Mouse (Mus musculus): Measurements from ENCODE around the gene Tenm4. TPM values are rescaled to one million over a fixed set of nuclear protein-coding genes. Genes with fewer than 3 reads are reported as not detected.

The Tenm4 gene
- polyA plus RNA-seq, 1 experiment from 2014 or later = 14.3 TPM

DNA sequence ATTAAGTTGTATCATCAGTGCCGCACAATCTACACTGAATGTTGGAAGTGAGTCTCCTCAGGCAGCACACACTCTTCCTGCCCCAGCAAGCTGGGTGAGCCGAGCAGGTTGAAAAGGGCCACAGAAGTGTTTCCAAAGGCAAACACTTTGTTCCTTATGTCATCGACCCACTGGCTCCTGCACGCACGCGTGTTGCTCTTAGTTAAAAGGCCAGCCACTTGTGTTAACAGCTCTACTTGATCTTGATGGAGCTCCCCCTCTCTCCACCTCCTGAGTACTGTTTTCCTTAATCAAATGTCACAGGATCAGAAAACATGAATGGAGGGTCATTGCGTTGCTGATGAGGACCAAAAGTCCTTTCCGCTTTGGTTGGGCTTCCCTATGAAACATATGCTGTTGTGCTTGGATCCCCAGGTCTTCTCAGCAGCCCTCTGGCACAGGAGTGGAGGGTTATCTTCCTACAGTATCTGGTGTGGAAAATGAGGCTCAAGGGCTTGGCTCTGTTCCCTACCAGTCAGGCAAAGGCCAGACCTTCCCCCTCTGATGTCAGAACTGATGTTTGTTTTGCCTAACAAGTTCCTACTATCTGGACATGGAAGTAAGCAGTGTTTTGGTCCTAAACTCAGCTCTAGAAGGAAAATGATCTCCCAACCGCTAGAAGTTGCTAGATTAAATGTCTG lies 250.0 kb downstream of the Tenm4 start:
- WGBS = 81% methylated on average over 9 of the region's 9 CpGs
- Histone ChIP-seq H3K9ac (ENCODE audit: low read depth, low read length) (no peak overlapping the region), H3K4me1 (ENCODE audit: control insufficient read depth, insufficient read depth, low read length) (peaks cover 7% of the 10 kb centered on the region; the same call in 1 of the 2 replicates)

DNA sequence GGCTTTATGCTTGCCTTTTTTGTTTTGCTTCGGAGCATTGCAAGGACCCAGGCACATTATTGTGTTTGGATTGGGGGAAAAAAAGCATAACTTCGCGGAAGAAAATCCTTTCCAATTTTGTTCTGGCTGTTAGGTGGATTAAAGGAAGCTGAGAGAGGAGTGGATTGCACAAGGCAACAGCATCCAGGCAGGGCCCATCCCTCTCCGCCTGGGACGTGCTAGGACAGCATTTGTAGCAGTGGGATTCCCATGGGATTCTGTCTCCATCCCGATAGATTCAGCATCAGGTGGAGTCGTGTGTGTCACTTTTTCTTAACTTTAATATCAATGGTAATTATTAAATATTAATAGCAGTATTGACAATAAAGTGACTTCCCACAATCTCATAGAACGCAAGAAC lies 255.9 kb downstream of the Tenm4 start:
- H3K27me3 ChIP-seq (replicated peaks; ENCODE audit: control insufficient read depth, insufficient read depth, low read length) = no peaks in the 10 kb centered on the region
- no peaks in the 10 kb centered on the region for H3K9me3 ChIP-seq (ENCODE audit: control insufficient read depth, low read length)
- no peak overlapping the region for H3K9ac ChIP-seq (ENCODE audit: low read depth, low read length)
- H3K36me3 ChIP-seq (ENCODE audit: control insufficient read depth, insufficient read depth, low read length) = no peaks in the 10 kb centered on the region
- no peaks in the 10 kb centered on the region for H3K4me1 ChIP-seq (ENCODE audit: control insufficient read depth, insufficient read depth, low read length)
- no peak overlapping the region for H3K27ac ChIP-seq (ENCODE audit: low read length)
- ATAC-seq = no peak
- no peak overlapping the region for H3K4me2 ChIP-seq (ENCODE audit: low read depth, low read length)
- 79% methylated on average over 8 of the region's 8 CpGs for WGBS
- H3K4me3 ChIP-seq (ENCODE audit: low read length) = no peak overlapping the region

More for the DNA sequence above, 250.0 kb downstream of the Tenm4 start:
- H3K4me2 ChIP-seq (ENCODE audit: low read depth, low read length) = no peak overlapping the region
- ATAC-seq = no peak
- no peaks in the 10 kb centered on the region for H3K27me3 ChIP-seq (replicated peaks; ENCODE audit: control insufficient read depth, insufficient read depth, low read length)
- H3K9me3 ChIP-seq (ENCODE audit: control insufficient read depth, low read length) = no peaks in the 10 kb centered on the region
- H3K36me3 ChIP-seq (ENCODE audit: control insufficient read depth, insufficient read depth, low read length) = no peaks in the 10 kb centered on the region
- no peak overlapping the region for H3K27ac ChIP-seq (ENCODE audit: low read length)
- no peak overlapping the region for H3K4me3 ChIP-seq (ENCODE audit: low read length)

DNA sequence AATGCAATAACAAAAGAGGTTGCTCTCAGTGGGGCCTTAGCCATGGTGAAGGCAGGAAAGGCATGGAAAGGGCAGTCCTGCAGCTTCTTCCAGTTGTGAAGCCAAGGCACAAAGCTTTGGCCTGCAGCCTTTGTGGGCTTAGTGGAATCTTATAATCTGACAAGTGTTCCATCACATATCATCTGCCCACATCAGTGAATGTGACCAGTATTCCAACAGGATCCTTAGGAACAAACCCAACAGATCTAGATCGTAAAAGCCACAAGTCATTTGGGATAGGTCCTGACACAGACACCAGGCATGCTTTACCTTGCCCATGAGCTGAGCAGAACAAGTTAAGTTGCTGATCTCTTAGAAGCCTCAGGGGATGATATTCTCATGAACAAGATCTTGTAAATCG lies 262.3 kb downstream of the Tenm4 start:
- Histone ChIP-seq H3K9ac (ENCODE audit: low read depth, low read length) (no peak overlapping the region), H3K36me3 (ENCODE audit: control insufficient read depth, insufficient read depth, low read length) (no peaks in the 10 kb centered on the region), H3K4me3 (ENCODE audit: low read length) (no peak overlapping the region), H3K9me3 (ENCODE audit: control insufficient read depth, low read length) (no peaks in the 10 kb centered on the region), H3K27me3 (replicated peaks; ENCODE audit: control insufficient read depth, insufficient read depth, low read length) (no peaks in the 10 kb centered on the region), H3K4me1 (ENCODE audit: control insufficient read depth, insufficient read depth, low read length) (no peaks in the 10 kb centered on the region), H3K27ac (ENCODE audit: low read length) (no peak overlapping the region), H3K4me2 (ENCODE audit: low read depth, low read length) (no peak overlapping the region)
- 91% methylated on average over 2 of the region's 2 CpGs for WGBS
- no peak for ATAC-seq

DNA sequence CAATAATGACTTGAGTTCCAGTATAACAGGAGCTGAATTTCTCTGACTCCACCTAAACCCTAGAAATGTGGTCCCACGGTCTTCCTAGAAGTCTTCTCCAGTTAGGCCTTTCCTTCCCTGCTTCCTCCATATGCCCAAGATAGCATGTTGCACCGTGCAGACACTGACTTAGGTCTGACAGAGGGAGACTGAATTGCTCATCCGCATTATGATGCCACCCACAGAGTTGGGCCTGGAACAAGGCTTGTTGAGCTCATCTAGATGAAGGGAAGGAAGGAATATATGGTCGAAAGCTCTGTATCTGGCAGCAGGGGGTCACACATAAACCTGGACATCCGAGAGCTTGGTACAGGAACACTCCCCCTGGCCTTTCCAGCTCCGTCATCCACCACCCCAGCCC lies 267.3 kb downstream of the Tenm4 start:
- Histone ChIP-seq H3K4me3 (ENCODE audit: low read length) (no peak overlapping the region), H3K4me2 (ENCODE audit: low read depth, low read length) (no peak overlapping the region), H3K4me1 (ENCODE audit: control insufficient read depth, insufficient read depth, low read length) (no peaks in the 10 kb centered on the region), H3K36me3 (ENCODE audit: control insufficient read depth, insufficient read depth, low read length) (no peaks in the 10 kb centered on the region), H3K9me3 (ENCODE audit: control insufficient read depth, low read length) (no peaks in the 10 kb centered on the region), H3K27ac (ENCODE audit: low read length) (no peak overlapping the region), H3K9ac (ENCODE audit: low read depth, low read length) (no peak overlapping the region), H3K27me3 (replicated peaks; ENCODE audit: control insufficient read depth, insufficient read depth, low read length) (no peaks in the 10 kb centered on the region)
- ATAC-seq = no peak
- 77% methylated on average over 6 of the region's 6 CpGs for WGBS

DNA sequence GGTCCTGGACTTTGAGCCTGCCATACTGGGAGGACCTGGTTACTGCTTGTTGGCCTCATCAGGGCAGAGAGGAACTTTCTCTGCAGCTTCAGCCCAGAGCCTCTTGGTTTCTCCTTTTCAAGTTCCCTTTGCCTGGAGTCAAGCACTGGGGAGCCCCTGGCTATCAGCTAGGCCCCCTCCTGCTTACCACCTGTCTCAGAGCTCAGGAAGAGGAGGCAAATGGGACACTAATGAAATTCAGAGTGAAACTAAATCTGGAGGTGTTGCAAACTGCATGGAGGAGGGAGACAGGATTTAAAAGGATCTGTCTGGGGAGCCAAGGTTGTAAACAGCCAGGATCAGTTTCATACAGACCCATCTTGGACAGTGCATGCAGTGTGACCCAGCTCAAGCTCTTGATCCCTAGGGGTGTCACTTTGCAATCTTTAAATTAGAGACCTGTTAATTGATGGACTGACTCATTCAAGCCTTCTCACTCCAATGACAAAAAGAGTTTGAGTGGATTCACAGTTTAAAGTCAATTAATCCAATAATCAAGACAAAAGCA lies 269.2 kb downstream of the Tenm4 start:
- no peaks in the 10 kb centered on the region for H3K4me1 ChIP-seq (ENCODE audit: control insufficient read depth, insufficient read depth, low read length)
- H3K36me3 ChIP-seq (ENCODE audit: control insufficient read depth, insufficient read depth, low read length) = no peaks in the 10 kb centered on the region
- no peak overlapping the region for H3K27ac ChIP-seq (ENCODE audit: low read length)
- H3K4me3 ChIP-seq (ENCODE audit: low read length) = no peak overlapping the region
- H3K4me2 ChIP-seq (ENCODE audit: low read depth, low read length) = no peak overlapping the region
- no peak for ATAC-seq
- H3K27me3 ChIP-seq (replicated peaks; ENCODE audit: control insufficient read depth, insufficient read depth, low read length) = no peaks in the 10 kb centered on the region
- no peak overlapping the region for H3K9ac ChIP-seq (ENCODE audit: low read depth, low read length)
- H3K9me3 ChIP-seq (ENCODE audit: control insufficient read depth, low read length) = no peaks in the 10 kb centered on the region

DNA sequence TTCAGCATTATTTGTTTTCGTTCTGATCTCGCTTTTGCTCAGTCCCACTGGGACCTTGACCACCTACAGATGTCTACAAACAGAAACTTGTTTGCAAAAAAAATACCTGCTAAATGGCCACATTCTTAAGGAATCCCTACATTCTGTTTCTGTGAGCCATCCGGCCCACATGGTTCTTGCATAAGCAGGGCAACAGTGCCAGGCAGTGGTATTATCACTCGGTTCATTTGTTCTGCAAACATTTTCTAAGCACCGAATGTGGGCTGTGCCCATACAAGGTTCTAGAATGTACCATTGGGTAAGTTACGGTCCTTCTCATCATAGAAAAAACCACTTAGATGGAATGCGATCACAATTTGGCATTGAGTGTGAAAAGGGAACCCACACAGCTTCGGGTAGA lies 274.7 kb downstream of the Tenm4 start:
- Histone ChIP-seq H3K4me2 (ENCODE audit: low read depth, low read length) (no peak overlapping the region), H3K4me1 (ENCODE audit: control insufficient read depth, insufficient read depth, low read length) (no peaks in the 10 kb centered on the region), H3K4me3 (ENCODE audit: low read length) (no peak overlapping the region), H3K27me3 (replicated peaks; ENCODE audit: control insufficient read depth, insufficient read depth, low read length) (no peaks in the 10 kb centered on the region), H3K36me3 (ENCODE audit: control insufficient read depth, insufficient read depth, low read length) (no peaks in the 10 kb centered on the region), H3K9me3 (ENCODE audit: control insufficient read depth, low read length) (no peaks in the 10 kb centered on the region), H3K27ac (ENCODE audit: low read length) (no peak overlapping the region), H3K9ac (ENCODE audit: low read depth, low read length) (no peak overlapping the region)
- no peak for ATAC-seq
- WGBS = 86% methylated on average over 8 of the region's 8 CpGs

DNA sequence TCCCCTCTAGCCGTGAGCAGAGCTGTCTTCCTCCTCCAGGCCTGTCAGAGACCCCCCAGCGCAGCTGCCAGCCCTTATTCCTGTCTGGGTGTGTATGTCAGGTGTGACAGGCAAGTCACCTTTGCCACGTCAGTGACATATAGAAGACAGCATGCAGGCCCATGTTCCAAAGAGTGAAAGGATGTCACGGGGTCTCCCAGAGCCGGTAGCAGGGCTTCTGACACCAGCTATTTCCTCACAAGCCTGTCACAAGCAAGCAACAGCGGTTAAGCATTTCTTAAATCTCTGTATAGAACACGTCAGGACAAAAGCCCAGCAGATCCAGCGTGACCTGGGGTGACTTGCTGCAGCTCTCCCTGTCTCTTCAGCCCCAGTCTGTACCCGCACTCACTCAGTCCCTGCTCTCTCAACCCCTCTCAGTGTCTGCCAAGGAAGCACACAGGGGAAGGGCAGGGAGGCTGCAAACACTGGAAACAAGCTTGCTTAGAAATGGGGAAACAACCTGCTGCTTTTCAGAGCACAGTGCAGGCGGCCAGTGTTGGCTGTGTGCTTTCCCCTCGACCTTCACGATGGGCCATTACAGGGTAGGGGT lies 276.9 kb downstream of the Tenm4 start:
- H3K4me2 ChIP-seq (ENCODE audit: low read depth, low read length) = no peak overlapping the region
- no peaks in the 10 kb centered on the region for H3K9me3 ChIP-seq (ENCODE audit: control insufficient read depth, low read length)
- WGBS = 70% methylated on average over 12 of the region's 12 CpGs
- H3K27ac ChIP-seq (ENCODE audit: low read length) = no peak overlapping the region
- ATAC-seq = no peak
- H3K4me1 ChIP-seq (ENCODE audit: control insufficient read depth, insufficient read depth, low read length) = no peaks in the 10 kb centered on the region
- no peaks in the 10 kb centered on the region for H3K36me3 ChIP-seq (ENCODE audit: control insufficient read depth, insufficient read depth, low read length)
- H3K4me3 ChIP-seq (ENCODE audit: low read length) = no peak overlapping the region
- no peak overlapping the region for H3K9ac ChIP-seq (ENCODE audit: low read depth, low read length)
- no peaks in the 10 kb centered on the region for H3K27me3 ChIP-seq (replicated peaks; ENCODE audit: control insufficient read depth, insufficient read depth, low read length)

DNA sequence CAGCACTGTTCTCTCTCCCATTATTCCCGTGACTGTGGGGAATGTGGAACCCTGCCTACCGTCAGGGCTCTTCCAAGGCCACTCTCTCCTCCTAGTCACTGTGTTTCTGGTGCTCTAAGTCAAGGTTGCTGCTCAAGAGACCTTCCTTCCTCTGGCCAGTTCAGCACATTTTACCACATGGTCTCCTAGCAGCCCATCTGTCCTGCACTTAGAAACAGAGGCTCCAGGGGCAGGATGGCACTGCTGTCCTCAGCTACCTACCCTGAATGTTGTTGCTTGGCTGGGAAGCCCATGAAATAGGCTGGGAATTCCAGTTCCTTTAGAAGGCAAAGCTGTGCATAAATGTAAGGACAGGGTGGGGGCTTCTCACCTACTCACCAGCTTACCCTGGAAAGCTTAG lies 284.9 kb downstream of the Tenm4 start:
- Histone ChIP-seq H3K4me1 (ENCODE audit: control insufficient read depth, insufficient read depth, low read length) (no peaks in the 10 kb centered on the region), H3K9ac (ENCODE audit: low read depth, low read length) (no peak overlapping the region), H3K4me3 (ENCODE audit: low read length) (no peak overlapping the region), H3K27me3 (replicated peaks; ENCODE audit: control insufficient read depth, insufficient read depth, low read length) (no peaks in the 10 kb centered on the region), H3K4me2 (ENCODE audit: low read depth, low read length) (no peak overlapping the region), H3K36me3 (ENCODE audit: control insufficient read depth, insufficient read depth, low read length) (no peaks in the 10 kb centered on the region), H3K27ac (ENCODE audit: low read length) (no peak overlapping the region), H3K9me3 (ENCODE audit: control insufficient read depth, low read length) (no peaks in the 10 kb centered on the region)
- no peak for ATAC-seq
- 62% methylated on average over 2 of the region's 2 CpGs for WGBS

DNA sequence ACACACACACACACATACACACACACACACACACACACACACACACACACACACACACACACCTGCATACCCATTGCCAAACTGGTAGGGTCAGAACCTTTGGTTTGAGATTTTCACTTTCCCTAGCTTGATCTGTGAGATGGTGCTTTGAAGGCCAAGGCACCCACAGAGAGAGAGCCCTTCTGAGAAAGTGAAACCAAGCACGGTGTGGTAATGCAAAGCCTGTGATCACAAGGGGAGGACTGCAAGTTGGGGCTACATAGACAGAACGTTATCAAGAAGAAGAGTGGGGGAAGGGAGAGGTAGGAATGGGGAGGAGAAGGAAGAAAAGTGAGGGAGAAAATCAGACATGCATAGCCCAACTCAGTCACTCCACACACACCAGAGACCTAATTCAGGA lies 285.6 kb downstream of the Tenm4 start:
- H3K9ac ChIP-seq (ENCODE audit: low read depth, low read length) = no peak overlapping the region
- WGBS = 40% methylated on average over 2 of the region's 2 CpGs
- H3K9me3 ChIP-seq (ENCODE audit: control insufficient read depth, low read length) = no peaks in the 10 kb centered on the region
- H3K27ac ChIP-seq (ENCODE audit: low read length) = no peak overlapping the region
- ATAC-seq = peak; percentile 44; the same call in 1 of the 2 replicates
- H3K4me2 ChIP-seq (ENCODE audit: low read depth, low read length) = no peak overlapping the region
- no peaks in the 10 kb centered on the region for H3K36me3 ChIP-seq (ENCODE audit: control insufficient read depth, insufficient read depth, low read length)
- H3K4me1 ChIP-seq (ENCODE audit: control insufficient read depth, insufficient read depth, low read length) = no peaks in the 10 kb centered on the region
- no peak overlapping the region for H3K4me3 ChIP-seq (ENCODE audit: low read length)
- no peaks in the 10 kb centered on the region for H3K27me3 ChIP-seq (replicated peaks; ENCODE audit: control insufficient read depth, insufficient read depth, low read length)

Data from intestine, embryonic 16.5 days (tissue).